In genomic region chr12:111479917-111480316, GRCm38 (mm10) we compare ENCODE assay signal across 8 mouse cellular contexts. TPM values are rescaled to one million over a fixed set of nuclear protein-coding genes. Genes with fewer than 3 reads are reported as not detected.
DNase-seq lines count a peak whose midpoint lies in the region; ATAC-seq and TF ChIP-seq lines count a peak whose summit lies in the region.

No protein-coding gene starts in this region.

- WGBS in heart, adult 2 months = 74% methylated on average over 2 of the region's 2 CpGs
- 56% methylated on average over 2 of the region's 2 CpGs for WGBS in heart, embryonic 11.5 days (ENCODE audit: insufficient replicate concordance)
- 63% methylated on average over 2 of the region's 2 CpGs for WGBS in forebrain, embryonic 10.5 days

- no peak for ATAC-seq in heart, embryonic 11.5 days (replicated peaks; ENCODE audit: insufficient number of reproducible peaks, low FRiP score, low TSS enrichment)
- ATAC-seq in megakaryocyte, adult 5-6 weeks (ENCODE audit: poor library complexity, severe bottlenecking) = peak; percentile 59
- no peak for ATAC-seq in inflammation-experienced regulatory T-cells, adult 6 months

- H3K9ac ChIP-seq in heart, adult 2 months (ENCODE audit: low read depth, low read length) = no peak overlapping the region
- H3K9ac ChIP-seq in heart, embryonic 11.5 days (ENCODE audit: low read depth, low read length) = no peak overlapping the region

- no peak for TF ChIP-seq POLR2A in heart, adult 2 months (IDR thresholded peaks at IDR 0.05; ENCODE audit: insufficient read depth, low read depth, low read length)
- TF ChIP-seq POLR2A in brain, embryonic 14.5 days (IDR thresholded peaks at IDR 0.05; ENCODE audit: borderline replicate concordance, extremely low read depth, insufficient read depth, insufficient read length, poor library complexity, severe bottlenecking) = no peak

- H3K4me2 ChIP-seq in heart, embryonic 11.5 days = no peak overlapping the region

- H3K4me1 ChIP-seq in heart, adult 2 months (ENCODE audit: control insufficient read depth, insufficient read depth, low read length) = no peaks in the 10 kb centered on the region; the same call in none of the 2 replicates
- H3K4me1 ChIP-seq in heart, embryonic 11.5 days (ENCODE audit: control insufficient read depth, insufficient read depth, low read length) = no peaks in the 10 kb centered on the region
- H3K4me1 ChIP-seq in forebrain, embryonic 10.5 days = peaks cover 26% of the 10 kb centered on the region

- peak in 1 of 2 experiments; percentile 51 for DNase-seq in heart, adult 2 months
- peak; percentile 33 for DNase-seq in ovary, postnatal 36 days (ENCODE audit: low spot score)
- DNase-seq in ovary, postnatal 14 days (ENCODE audit: low spot score) = no peak
- DNase-seq in brain, embryonic 14.5 days (ENCODE audit: low read depth) = no peak
- no peak for DNase-seq in forebrain, embryonic 10.5 days (ENCODE audit: extremely low spot score, low spot score)

- H3K9me3 ChIP-seq in heart, embryonic 11.5 days (replicated peaks; ENCODE audit: control insufficient read depth, low read length) = no peaks in the 10 kb centered on the region
- H3K9me3 ChIP-seq in forebrain, embryonic 10.5 days = peaks cover 7% of the 10 kb centered on the region; the same call in 1 of the 2 replicates

- no peak overlapping the region for H3K4me3 ChIP-seq in heart, adult 2 months
- H3K4me3 ChIP-seq in heart, embryonic 11.5 days (ENCODE audit: low read depth, low read length) = no peak overlapping the region
- H3K4me3 ChIP-seq in forebrain, embryonic 10.5 days = no peak overlapping the region

- H3K27me3 ChIP-seq in heart, adult 2 months (ENCODE audit: control insufficient read depth, insufficient read depth, low read length) = peaks cover under 1% of the 10 kb centered on the region
- peaks cover 15% of the 10 kb centered on the region for H3K27me3 ChIP-seq in heart, embryonic 11.5 days (ENCODE audit: control insufficient read depth, insufficient read depth, low read length)
- peaks cover 40% of the 10 kb centered on the region for H3K27me3 ChIP-seq in forebrain, embryonic 10.5 days (ENCODE audit: poor library complexity, severe bottlenecking)

- H3K79me2 ChIP-seq in heart, adult 2 months (replicated peaks; ENCODE audit: control insufficient read depth, insufficient read depth, low read length) = no peaks in the 10 kb centered on the region

- no peaks in the 10 kb centered on the region for H3K36me3 ChIP-seq in heart, adult 2 months (ENCODE audit: control insufficient read depth, insufficient read depth, low read length)
- no peaks in the 10 kb centered on the region for H3K36me3 ChIP-seq in heart, embryonic 11.5 days (ENCODE audit: control insufficient read depth, insufficient read depth, low read length)
- no peaks in the 10 kb centered on the region for H3K36me3 ChIP-seq in forebrain, embryonic 10.5 days (replicated peaks)

- intact Hi-C loops in heart, adult 2 months (cut with DNase I) = no loop called here

- H3K27ac ChIP-seq in heart, adult 2 months = no peak overlapping the region
- no peak overlapping the region for H3K27ac ChIP-seq in heart, embryonic 11.5 days (ENCODE audit: low read depth, low read length)
- no peak overlapping the region for H3K27ac ChIP-seq in forebrain, embryonic 10.5 days

- no peak for TF ChIP-seq EP300 in heart, adult 2 months (IDR thresholded peaks at IDR 0.05; ENCODE audit: insufficient read depth, low read depth, low read length)

- peak; percentile 75 for TF ChIP-seq CTCF in heart, adult 2 months (IDR thresholded peaks at IDR 0.05)
- peak; percentile 63; the same call in 1 of the 2 replicates for TF ChIP-seq CTCF in brain, embryonic 14.5 days (IDR thresholded peaks at IDR 0.05; ENCODE audit: borderline replicate concordance, extremely low read depth, insufficient read depth, insufficient read length)

RNA-seq across cellular contexts. Expression of gene Gm266, which starts 5.7 kb away (rescaled TPM):
- total RNA-seq in heart, adult 2 months (2021) = under 1 TPM; 0.36 to 0.39 TPM
- polyA plus RNA-seq in heart, adult 2 months (2012; rRNA removed) = 0.23 and 0.88 TPM in 2 replicates
- 5.5 and 6.2 TPM in 2 replicates for polyA plus RNA-seq in heart, embryonic 11.5 days (2014; fragmentation: Nextera tagmentation; extraction: Ambion mirVana)
- 2.3 and 2.7 TPM in 2 replicates for polyA plus RNA-seq in brain, embryonic 14.5 days (2012; rRNA removed)
- not detected in 2 replicates for total RNA-seq in megakaryocyte, adult 5-6 weeks (2015)
- not detected in 2 replicates for total RNA-seq in megakaryocyte, adult 5-6 weeks (2017)
- polyA plus RNA-seq in forebrain, embryonic 10.5 days (2016; fragmentation: Nextera tagmentation; extraction: Ambion mirVana) = 7.1 and 9.8 TPM in 2 replicates
- polyA plus RNA-seq in inflammation-experienced regulatory T-cells, adult 6 months (2017; shearing (Covaris generic)) = not detected

RNA-seq across cellular contexts. Expression of gene Tnfaip2, which starts 37.6 kb away (rescaled TPM):
- 10 to 100 TPM; 40.9 to 52.1 TPM for total RNA-seq in heart, adult 2 months (2021)
- 40.2 and 52.0 TPM in 2 replicates for polyA plus RNA-seq in heart, adult 2 months (2012; rRNA removed)
- 7.7 and 11.2 TPM in 2 replicates for polyA plus RNA-seq in heart, embryonic 11.5 days (2014; fragmentation: Nextera tagmentation; extraction: Ambion mirVana)
- polyA plus RNA-seq in brain, embryonic 14.5 days (2012; rRNA removed) = 1.6 and 1.7 TPM in 2 replicates
- 42.7 and 43.7 TPM in 2 replicates for total RNA-seq in megakaryocyte, adult 5-6 weeks (2015)
- 81.0 and 109 TPM in 2 replicates for total RNA-seq in megakaryocyte, adult 5-6 weeks (2017)
- polyA plus RNA-seq in forebrain, embryonic 10.5 days (2016; fragmentation: Nextera tagmentation; extraction: Ambion mirVana) = 2.1 and 4.4 TPM in 2 replicates
- polyA plus RNA-seq in inflammation-experienced regulatory T-cells, adult 6 months (2017; shearing (Covaris generic)) = not detected

RNA-seq across cellular contexts. Expression of gene Eif5, which starts 57.9 kb away (rescaled TPM):
- total RNA-seq in heart, adult 2 months (2021) = 100 to 1,000 TPM; 160 to 170 TPM
- polyA plus RNA-seq in heart, adult 2 months (2012; rRNA removed) = 39.4 and 85.3 TPM in 2 replicates
- 478 and 505 TPM in 2 replicates for polyA plus RNA-seq in heart, embryonic 11.5 days (2014; fragmentation: Nextera tagmentation; extraction: Ambion mirVana)
- 147 and 167 TPM in 2 replicates for polyA plus RNA-seq in brain, embryonic 14.5 days (2012; rRNA removed)
- total RNA-seq in megakaryocyte, adult 5-6 weeks (2015) = 255 and 299 TPM in 2 replicates
- total RNA-seq in megakaryocyte, adult 5-6 weeks (2017) = 203 and 252 TPM in 2 replicates
- polyA plus RNA-seq in forebrain, embryonic 10.5 days (2016; fragmentation: Nextera tagmentation; extraction: Ambion mirVana) = 740 and 785 TPM in 2 replicates
- 100 to 1,000 TPM in 2 of 3 experiments, 10 to 100 TPM in 1; 80.7 to 196 (median 189) TPM for polyA plus RNA-seq in inflammation-experienced regulatory T-cells, adult 6 months (2017; shearing (Covaris generic))
